Mouse (Mus musculus) cerebellum, postnatal 36 days (tissue): ENCODE data around the gene Mybpc3.
A peak's percentile ranks its signal among the peaks of the same experiment; 100 is the strongest.
"Not testable (repeated sequence)": the region's sequence is repeated elsewhere in the genome, so short reads cannot be mapped to it uniquely, and the experiment has no call there.

Experiments used
- DNase-seq, 2 experiments: peaks; one replicate each; pipeline ENCODE4 v3.0.0; 2021 to 2022; ENCODE audit warnings: mixed read lengths in 2 of 2

The Mybpc3 gene

DNA sequence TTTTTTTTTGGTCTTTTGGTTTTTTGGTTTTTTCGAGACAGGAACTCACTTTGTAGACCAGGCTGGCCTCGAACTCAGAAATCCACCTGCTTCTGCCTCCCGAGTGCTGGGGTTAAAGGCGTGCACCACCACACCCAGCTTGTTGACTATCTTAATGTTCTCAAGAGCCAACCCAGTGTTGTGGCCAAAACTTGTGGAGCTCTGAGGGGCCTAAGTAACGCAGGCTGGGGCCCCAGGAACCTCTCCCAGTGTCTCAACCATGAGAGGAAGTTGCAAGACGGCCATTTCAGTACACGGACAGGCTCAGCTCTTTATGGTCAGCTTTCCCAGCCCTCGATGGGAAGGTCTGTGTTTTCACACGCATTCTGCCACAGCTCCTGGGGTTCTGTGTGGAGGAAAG, 29.0 kb upstream of the Mybpc3 start:
- no peak for DNase-seq

DNA sequence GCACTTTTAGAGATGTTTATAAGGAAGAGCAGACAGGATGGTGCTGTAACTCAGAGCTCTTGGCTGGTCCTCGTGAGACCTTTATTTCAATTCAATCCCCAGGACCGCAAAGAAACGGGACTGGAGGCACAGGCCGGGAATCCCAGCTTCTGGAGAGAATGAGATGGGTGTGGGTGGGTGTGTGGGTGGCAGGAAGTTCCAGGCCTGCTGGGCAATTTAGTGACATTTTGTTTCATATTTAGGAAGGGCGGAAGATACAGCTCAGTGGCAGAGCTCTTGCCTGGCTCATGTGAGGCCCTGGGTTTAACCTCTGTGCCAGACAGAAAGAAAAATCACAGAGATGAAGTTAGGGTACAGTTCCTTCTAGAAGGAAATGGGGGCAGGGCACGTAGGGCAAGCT, 27.7 kb upstream of the Mybpc3 start:
- no peak for DNase-seq

DNA sequence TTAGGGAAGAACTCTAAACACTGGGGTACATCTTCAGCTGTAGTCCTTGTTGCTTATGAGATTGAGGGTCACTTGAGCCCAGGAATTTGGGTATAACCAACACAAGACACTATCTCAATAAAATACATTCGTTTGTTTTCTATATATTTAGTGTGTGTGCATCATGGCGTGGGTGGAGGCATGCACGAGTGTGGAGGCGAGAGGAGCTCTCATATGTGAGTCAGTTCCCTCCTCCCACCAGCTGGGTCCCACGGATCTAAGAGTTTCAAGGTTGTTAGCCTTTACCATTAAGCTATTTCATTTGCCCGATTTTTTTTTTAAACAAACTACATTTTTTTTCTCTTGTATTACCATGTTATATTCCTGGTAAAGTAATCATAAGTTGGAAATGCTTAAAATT, 27.1 kb upstream of the Mybpc3 start:
- no peak for DNase-seq

DNA sequence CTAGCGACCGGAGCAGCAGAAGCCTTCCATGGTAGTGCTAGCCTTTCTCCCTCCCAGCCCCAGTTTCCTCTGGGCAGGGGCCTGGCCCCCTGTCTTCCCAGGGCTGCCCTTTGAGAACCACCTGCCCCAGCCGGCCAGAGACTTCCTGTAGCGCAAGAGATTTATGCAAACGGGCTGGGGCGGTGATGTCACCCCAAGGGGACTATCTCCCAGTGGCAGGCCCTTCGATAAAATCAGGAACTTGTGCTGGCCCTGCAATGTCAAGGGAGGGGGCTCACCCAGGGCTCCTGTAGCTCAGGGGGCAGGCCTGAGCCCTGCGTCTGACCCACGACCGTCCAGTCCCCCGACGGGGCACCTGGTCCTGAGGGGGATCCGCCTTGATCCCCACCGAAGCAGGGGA, 21.4 kb upstream of the Mybpc3 start:
- DNase-seq = no peak

DNA sequence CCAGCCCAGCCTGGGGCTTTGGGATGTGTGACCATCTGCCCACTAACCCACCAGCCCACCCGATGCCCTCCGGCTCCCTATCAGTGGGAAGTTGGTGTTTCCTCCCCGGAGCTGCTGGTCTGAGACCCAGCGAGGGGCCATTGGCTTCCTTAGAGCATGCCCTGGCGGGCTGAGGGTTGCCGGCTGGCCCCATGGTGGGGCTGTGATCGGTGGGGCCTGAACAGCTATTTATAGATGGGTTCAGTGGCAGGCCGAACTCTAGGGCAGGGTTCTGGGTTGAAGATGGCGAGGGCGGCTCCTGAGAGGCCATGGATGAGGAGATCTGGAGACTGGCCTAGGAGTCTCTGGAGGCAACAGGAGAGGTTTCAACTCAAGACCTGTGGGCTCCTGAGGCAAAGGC, 20.9 kb upstream of the Mybpc3 start:
- DNase-seq = no peak

DNA sequence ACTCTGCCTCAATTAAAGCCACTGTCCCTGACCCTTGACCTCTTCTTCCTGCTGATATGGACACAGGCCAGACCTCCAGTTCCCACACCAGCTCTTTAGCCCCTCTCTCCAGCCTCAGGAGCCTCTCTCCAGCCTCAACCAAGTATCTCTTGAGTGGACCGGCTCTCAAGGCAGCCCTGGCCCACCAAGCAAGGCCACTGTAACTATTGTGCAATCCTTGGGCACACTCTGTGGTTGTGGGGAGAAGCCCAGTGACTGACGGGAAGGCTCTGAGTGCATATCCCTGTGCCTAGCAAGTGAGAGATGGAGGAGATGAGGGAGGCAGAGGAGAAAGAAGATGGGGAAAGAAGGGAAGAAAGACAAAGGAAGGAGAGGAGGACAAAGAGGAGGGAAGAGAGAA, 19.8 kb upstream of the Mybpc3 start:
- no peak for DNase-seq

DNA sequence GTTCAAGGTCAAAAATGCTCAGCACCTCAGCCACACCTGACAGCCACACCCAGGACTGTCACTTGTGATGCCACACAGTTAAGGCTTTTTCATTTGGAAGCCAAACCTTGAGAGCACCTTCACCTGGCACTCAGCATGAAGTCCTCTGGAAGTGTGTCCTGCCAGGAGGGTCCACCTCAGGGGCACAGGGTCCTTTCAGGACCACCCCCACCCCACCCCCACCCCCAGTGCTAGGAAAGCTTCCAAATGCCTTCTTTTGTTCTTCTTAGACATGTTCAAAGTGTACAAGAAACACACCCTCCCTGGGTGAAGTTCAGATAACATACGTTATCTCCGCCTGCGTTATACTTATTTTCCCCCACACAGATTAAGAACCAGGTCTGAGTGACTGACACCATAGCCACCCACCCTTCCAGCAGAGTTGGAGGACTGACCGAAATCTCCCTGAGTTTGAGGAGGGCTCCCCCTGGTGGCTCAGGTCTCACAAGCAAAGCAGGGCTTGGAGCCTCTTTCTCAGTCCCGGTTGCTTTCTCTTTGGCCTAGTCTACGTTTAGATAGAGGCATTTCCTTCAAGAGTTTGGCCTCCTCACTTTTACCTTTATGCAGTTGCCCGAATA, 16.7 kb upstream of the Mybpc3 start:
- peak; percentile 93 to 95 for DNase-seq

DNA sequence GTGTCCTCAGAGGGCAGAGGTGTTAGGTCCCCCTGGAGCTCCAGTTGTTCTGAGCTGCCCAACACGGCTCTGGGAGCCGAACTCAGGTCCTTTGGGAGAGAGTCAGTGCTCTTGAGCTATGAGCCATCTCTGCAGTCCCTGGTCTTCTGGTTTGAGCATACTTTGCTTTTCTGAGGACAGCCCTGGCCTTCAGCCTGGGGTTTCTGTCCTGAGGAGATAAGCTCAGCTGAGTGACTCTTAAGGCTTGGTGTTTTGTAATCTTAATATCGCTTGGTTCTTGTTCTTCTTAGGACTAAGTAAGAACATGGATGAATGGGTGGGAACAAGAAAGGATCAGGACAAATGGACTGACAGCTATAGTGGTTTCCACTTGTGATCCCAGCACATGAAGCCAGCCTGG, 9.8 kb upstream of the Mybpc3 start:
- DNase-seq = no peak

DNA sequence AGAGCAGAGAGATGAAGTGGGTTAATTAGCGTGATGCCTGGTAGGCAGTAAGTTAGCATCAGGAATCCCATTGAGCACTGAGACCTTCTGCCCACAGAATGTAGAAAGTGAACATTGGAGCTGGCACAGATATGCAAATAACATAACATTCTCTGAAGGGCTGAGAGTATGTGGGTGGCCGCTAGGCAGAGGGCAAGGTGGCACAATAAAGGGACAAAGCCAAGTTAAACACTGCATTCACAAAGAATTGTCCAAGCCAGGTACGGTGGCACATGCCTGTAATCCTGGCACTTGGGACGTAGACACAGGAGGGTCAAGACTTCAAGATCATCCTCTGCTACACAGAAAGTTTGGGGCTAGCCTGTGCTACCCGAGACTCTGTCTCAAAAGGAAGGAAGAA, 8.7 kb upstream of the Mybpc3 start:
- DNase-seq = no peak

DNA sequence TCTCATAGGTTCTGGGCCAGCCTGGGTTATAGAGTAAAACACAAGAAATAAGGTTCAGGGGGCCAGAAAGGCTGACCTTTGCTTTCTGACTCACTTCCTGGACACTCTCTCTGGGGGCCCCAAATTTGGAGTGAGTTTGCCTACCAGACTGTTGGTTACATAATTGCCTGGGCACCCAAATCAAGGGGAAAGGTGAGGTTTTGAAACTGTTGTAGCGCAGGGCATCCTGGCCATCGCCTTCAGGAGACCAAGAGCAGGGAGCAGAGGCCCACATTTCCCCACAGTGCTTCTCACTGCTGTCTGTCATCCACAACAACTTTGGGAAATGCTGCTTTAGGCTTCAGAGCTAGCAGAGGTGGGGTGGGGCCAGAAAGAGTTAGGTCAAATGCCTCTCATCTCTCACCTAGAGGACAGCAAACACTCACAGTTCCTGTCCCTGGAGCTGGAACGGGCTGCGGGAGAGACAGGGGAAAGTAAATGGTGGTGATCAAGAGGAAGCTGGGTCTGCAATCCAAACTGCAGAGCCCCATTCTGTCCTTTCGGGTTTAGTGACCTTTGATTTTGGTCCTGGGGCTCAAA, 8.0 kb upstream of the Mybpc3 start:
- no peak for DNase-seq

DNA sequence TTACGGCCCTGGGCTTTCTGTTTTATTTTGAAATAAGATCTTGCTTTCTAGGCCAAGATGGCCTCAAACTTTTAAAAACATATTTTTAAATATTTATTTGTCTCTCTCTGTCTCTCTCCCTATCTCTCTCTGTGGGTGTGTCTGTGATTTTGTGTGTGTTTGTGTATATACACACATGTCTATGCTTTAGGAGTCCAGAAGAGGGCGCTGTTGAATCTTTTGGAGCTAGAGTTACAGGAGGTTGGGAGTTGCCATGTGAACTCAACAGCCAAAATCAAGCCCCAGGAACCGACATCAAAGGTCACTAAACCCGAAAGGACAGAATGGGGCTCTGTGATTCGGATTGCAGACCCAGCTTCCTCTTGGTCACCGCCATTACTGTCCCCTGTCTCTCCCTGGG, 7.5 kb upstream of the Mybpc3 start:
- DNase-seq = no peak

DNA sequence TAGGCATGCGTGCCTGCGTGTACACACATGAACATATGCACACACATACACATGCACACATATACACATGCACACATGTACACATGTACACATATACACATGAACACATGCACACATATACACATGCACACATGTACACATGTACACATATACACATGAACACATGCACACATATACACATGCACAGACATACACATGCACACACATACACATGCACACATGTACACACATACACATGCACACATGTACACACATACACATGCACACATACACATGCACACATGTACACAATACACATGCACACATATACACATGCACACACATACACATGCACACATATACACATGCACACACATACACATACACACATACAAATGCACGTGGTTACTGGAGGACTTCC, 6.1 kb upstream of the Mybpc3 start:
- DNase-seq = not testable (repeated sequence)

DNA sequence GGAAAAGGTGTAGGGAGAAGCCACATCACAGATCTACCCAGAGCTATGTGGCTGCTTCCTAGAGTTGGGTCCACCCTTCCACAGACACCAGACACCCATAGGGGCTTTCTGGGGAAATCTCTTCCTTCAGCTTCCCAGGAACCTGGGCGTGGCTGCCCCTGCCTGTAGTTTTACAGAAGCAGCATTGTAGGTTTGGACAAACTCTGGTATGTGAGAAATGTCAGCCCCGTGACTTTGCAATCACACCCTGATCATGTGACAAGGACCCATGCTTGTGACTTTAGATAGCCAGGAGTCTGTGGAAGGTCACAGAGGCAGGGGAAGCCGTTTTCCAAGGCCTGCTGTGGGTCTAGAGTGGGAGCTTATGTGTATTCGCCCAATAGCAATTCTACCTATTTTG, 5.5 kb upstream of the Mybpc3 start:
- DNase-seq = no peak

DNA sequence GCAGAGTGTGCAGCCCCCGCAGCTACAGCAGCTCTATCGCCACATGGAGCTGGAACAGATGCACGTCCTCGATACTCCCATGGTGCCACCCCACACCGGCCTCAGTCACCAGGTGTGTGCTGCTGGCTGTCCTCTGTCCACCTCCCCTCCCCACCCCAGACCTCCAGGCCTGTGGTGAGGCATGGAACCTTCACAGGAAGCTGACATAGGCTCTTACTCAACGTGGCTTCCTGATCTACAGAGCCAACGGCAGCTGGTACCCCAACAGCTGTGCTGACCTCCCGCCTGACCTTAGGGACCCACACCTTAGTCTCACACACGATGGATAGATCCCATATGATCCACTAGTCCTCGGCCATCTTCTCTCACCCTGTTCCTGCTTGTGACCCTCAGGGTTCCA, 4.6 kb upstream of the Mybpc3 start:
- DNase-seq = no peak

DNA sequence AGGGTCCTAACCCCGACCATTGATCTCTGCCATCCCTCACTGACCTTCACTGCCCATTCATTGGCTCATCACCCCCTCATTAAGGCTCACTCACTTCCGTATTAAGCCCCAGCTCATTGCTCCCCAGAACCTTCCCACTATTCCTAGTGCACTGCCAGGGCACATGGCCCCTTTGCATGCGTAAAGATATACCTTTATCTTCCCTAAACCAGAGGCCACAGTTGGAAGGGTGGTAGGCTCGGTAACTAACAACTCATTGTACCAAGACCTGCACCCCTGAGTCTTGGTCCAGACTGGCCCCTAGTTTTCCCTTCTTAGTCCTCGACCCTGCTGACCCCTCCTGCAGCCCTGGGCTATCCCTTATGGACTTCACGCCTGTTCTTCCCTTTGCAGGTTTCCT, 4.1 kb upstream of the Mybpc3 start:
- no peak for DNase-seq

DNA sequence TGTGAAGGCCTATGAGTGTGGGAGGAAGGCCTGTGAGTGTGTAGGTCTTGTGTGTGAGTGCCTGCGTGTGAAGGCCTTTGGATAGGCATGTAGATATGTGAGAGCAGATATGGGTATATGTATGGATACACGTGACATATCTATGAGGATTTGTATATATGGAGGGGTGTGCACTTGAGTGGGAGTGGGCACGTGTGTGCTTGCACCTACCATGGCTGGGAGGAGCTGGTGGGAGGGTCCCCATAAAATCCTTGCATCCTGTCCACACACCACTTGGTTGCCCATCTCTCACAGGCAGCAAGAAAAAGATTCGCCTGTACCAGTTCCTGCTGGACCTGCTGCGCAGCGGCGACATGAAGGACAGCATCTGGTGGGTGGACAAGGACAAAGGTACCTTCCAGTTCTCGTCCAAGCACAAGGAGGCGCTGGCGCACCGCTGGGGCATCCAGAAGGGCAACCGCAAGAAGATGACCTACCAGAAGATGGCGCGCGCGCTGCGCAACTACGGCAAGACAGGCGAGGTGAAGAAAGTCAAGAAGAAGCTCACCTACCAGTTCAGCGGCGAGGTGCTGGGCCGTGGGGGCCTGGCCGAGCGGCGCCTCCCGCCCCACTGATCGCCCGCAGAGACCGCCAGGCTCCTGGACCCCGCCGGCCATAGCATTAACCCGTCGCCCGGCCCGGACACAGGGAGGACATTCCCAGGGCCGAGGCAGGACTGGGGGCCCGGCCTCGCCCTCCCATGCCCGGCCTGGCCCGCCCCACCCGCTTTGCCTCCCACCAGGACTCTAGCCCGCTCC, 3.0 kb upstream of the Mybpc3 start:
- DNase-seq = peak; percentile 99 to 100

DNA sequence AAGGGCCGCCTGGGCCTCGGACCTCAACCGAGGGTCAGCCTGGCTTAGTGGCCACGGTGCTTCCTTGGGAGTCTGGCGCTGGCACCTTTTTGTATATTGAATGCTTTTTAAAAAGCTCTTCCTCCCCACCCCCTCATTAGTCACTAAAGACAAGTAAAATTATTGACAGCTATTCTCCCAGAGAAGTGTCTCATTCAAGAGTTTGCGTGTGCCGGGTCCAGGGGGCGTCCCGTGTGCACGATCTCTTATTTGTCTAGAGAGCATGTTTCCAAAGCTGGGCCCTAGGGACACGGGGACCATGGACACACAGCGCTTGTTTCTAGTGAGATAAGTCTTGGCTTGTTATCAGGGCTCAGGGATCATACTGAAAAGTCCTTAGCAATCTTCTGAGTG, 2.4 kb upstream of the Mybpc3 start:
- no peak for DNase-seq

DNA sequence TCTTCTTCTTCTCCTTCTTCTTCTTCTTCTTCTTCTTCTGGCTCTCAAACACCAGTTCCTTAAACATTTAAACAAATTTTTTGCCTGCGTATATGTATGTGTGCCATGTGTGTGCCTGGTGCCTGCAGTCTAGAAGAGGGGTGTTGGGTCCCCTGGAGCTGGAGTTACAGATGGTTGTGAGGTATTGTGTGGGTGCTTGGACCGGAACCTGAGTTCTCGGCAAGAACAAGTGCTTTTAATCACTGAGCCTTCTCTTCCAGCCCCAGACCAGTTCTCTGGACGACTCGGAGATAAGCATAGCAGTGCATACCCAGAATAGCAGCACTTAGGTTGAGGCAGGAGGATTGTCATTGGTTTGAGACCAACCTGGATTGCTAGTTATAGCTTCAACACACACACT, 1.1 kb upstream of the Mybpc3 start:
- no peak for DNase-seq

DNA sequence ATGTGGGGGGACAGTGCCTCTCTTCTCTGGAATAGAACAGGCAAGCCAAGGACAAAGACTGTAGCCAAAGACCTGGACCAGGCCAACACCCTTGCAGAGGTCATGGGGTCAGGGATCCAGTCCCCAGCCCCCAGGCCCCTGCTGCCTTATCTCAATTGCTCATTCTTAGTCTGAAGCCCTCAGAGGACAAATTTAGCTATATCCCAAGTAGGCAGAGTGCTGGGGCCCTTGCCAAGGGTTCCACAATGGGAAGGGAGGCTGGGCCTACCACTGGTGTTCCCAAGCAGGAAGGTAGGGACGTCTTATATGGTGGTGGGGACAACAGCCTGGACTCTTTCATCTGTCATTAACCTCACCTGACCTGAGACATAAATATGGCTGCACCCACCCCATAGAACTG, 703 bp downstream of the Mybpc3 start:
- DNase-seq = no peak

DNA sequence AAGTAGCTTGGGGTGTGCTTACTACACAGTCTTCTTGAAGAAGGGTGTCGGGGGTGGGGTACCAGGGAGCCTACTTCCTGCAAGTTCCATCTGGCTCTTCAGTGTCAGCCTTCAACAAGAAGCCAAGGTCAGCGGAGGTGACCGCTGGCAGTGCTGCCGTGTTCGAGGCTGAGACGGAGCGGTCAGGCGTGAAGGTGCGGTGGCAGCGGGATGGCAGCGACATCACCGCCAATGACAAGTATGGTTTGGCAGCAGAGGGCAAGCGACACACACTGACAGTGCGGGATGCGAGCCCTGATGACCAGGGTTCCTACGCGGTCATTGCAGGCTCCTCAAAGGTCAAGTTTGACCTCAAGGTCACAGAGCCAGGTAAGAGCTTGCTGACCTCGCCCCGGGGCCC, 1.1 kb downstream of the Mybpc3 start:
- peak; percentile 83 for DNase-seq

DNA sequence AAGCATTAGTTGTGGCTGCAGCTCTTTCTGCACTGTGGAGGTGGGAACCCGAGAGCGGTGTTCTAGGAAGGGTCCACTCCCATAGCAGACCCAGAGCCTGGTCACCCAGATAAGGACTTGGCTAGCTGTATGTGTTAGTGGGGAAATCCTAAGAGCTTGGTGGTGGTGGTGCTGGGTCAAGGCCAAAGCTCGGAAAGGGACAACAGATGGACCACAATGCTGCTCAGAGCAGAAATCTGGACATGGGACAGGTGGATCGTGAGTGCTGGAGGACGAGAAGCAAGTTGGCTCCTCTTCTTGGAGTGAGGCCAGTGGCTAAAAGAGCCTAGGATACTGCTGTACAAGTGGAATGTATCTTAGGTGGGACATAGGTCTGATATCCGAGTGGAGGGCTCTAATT, 1.6 kb downstream of the Mybpc3 start:
- peak; percentile 95 to 96 for DNase-seq

DNA sequence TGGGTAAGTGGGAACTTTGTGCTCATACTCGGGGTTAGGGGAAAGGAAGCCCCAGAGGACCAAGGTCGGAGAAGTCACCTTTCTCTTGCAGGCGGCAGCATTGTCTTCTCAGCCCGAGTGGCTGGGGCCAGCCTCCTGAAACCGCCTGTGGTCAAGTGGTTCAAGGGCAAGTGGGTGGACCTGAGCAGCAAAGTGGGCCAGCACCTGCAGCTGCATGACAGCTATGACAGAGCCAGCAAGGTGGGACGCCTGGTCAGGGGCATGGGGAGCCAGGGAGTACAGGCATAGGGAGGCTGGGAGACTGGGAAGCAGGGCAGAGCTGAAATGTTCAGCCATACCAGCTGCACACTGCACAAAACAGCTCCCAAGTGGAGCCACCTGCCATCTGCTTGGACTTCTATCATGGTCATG, 2.3 kb downstream of the Mybpc3 start:
- DNase-seq = peak; percentile 50 to 61

DNA sequence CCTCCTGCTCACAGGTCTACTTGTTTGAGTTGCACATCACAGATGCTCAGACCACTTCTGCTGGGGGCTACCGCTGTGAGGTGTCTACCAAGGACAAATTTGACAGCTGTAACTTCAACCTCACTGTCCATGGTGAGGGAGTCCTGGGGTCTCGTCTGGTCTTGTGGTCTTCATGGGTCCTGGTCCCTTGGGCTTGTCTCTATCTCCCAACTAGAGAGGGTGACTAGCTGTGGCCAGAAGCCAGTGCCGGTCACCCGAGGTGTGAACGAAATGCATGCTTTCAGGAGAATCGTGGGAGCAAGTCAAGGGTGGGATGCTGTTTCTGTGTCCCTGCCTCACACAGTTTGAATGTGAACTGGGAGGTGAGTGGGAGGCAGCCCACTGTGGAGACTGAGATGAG, 3.1 kb downstream of the Mybpc3 start:
- no peak for DNase-seq

DNA sequence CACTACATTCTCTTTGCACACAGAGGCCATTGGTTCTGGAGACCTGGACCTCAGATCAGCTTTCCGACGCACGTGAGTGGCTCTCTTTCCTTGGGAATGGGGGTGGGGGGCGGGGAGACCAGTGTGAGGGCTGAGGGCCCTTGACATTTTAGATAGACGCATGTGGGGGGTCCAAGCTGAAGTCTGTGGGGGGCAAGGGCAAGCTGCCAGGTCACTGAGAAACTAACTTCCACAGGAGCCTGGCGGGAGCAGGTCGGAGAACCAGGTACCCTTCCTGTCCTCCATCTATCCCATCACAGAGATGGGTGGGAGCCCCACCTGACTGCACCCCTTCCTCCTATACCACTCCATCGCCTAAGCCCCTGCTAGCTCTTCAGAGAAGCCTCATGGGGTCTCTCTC, 3.6 kb downstream of the Mybpc3 start:
- no peak for DNase-seq

DNA sequence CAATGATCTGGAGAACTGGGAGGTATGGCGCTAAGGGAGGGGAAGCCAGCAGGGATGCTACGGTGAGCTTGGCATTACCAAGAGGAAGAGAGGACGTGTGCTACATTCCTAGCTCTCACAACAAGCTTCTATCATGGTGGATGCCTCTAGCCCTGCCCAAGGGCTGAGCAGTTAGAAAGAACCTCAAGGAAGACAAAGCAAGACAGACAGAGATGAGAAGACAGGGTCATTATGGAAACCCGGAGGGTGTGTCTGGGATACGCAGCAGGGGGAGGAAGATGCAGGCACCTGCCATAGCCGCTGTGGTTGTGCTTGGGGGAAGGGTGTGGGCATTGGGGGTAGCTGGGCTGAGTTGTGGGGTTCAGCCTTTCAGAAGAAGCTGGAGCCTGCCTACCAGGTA, 5.6 kb downstream of the Mybpc3 start:
- DNase-seq = no peak
